Mouse (Mus musculus): Measurements from ENCODE around the gene Olfr806.

Olfr806 gene

DNA sequence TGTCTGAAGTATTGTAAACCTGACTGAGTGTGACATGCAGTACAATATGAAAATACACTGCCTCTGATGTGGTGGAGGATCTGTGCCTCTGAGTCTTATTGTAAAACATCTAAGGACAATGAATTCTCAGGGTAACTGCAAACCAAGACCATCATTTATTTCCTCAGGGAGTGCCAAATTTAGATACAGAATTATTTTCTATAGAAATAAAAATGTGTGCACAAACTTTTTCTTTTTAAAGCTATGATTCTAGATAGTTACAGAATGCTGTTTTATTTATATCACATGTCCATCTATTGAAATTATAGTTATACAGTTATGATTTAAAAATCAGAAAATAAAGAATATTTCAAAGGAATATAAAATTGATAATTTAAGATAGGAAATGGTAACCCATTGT is at the start of gene Olfr806:
Gene Olfr806, minus strand, starts transcription at position 101 of the 400 bp plus-strand sequence.
- no peak for DNase-seq

GRCm38 (mm10) chr10:129778123-129778522 is 36.4 kb upstream of the Olfr806 start:
- DNase-seq = no peak

DNA sequence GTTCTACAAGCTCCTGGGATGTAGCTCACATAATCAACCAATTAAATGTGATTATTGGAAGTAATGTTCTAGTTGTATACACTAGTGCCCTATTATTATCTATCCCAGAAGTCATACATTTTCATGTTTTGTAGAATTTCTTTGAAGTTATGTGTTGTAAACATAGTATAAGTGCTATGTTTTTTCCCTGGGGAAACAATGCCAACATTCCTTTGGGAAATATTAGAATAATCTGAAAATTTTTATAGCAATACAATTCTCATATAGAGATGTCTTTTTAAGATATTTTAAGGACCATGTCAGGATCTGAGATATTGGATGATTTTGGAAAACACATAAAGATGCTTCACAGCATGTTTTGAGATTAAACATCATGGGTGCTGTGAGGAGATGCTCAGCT is 32.6 kb upstream of the Olfr806 start, which contains the start of gene Olfr809:
Gene Olfr809, plus strand, starts transcription at position 301 of the 400 bp plus-strand sequence.
- DNase-seq = no peak

DNA sequence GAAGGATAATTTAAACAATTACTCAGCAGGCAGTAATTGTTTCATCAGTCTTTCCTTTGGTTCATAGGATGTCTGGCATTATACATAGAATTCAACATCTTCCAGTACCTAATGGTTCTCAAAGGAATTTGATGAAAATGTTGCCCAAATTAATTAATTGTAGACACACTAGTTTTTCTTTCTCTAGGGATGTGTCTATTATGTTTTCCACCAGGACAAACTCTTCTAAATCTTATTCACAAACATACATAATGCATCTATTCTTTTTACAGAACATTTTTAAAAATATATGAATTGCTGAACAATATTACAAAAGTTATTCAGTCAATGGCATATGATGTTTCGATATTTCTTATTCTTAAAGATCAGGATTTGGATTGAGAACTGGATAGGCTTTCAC is 23.5 kb upstream of the Olfr806 start, which contains the start of gene Olfr808:
Gene Olfr808, plus strand, starts transcription at position 301 of the 400 bp plus-strand sequence.
- DNase-seq = no peak

DNA sequence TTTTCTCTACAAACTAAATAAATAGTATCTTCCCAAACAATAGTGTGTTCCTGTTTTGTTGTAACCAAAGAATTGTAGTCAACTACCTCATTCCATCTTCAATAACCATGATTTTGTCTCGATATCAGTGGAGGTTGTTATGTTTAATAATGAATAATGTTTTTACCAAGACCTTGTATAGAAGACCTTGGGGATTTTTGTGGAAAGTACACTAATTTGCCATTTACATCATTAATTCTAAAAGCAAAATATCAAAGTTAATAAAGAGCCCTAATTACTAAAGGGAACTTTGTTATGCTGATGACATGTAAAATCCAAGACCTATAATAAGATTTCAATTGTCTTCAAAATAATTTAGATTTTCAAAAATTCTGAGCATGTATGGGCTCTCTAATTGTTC is 16.0 kb upstream of the Olfr806 start, which contains the start of gene Olfr807:
Gene Olfr807, minus strand, starts transcription at position 101 of the 400 bp plus-strand sequence.
- no peak for DNase-seq

- no peak for DNase-seq
These were observed 12.4 kb downstream of the Olfr806 start, which contains the start of gene Olfr805 for GRCm38 (mm10) chr10:129729275-129729674. Gene Olfr805, minus strand, starts transcription at chr10:129729375.

GRCm38 (mm10) chr10:129702910-129703309 is 38.8 kb downstream of the Olfr806 start, which contains the start of gene Olfr804:
Gene Olfr804, plus strand, starts transcription at chr10:129703210.
- DNase-seq = no peak

DNA sequence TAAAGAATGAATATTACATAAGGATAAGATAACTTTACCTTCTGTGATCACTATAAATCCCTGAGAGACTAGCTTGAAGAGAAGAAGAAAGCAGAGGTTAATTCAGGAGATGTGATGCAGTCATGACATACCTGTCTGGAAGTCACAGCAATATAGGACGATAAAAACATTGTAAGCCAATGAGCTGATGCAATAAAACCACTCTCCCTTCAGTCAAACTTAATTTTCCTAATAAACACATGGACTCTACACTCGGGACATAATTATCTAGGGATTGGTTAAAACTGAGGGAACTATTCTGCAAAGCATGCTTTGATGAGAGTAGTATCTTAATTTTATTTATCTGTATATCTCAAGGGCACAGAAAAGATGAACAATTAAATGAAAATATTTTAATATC is 47.5 kb downstream of the Olfr806 start, which contains the start of gene Olfr803:
Gene Olfr803, minus strand, starts transcription at position 101 of the 400 bp plus-strand sequence.
- no peak for DNase-seq

DNA sequence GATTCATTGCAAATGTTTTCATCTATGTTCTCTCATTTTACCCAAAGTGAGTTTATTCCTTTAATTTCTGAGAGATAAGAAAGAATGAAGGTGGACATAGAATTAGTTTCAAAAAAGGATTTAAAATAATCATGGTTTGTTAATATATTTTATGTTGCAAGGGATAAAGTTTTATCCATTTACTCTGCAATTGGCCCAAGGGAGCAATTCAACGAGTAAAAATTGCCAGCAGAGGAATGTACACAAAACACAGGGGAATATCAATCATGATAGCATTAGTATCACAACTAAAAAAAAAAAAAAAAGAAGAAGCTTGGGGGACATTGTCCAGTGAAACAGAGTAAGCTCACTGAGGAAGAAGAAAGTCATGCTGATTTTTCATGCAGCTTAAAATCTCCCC is 53.7 kb downstream of the Olfr806 start, which contains the start of gene Olfr802:
Gene Olfr802, minus strand, starts transcription at position 101 of the 400 bp plus-strand sequence.
- DNase-seq = no peak
